Mouse (Mus musculus): Measurements from ENCODE around the gene H2afx.

H2afx gene

DNA sequence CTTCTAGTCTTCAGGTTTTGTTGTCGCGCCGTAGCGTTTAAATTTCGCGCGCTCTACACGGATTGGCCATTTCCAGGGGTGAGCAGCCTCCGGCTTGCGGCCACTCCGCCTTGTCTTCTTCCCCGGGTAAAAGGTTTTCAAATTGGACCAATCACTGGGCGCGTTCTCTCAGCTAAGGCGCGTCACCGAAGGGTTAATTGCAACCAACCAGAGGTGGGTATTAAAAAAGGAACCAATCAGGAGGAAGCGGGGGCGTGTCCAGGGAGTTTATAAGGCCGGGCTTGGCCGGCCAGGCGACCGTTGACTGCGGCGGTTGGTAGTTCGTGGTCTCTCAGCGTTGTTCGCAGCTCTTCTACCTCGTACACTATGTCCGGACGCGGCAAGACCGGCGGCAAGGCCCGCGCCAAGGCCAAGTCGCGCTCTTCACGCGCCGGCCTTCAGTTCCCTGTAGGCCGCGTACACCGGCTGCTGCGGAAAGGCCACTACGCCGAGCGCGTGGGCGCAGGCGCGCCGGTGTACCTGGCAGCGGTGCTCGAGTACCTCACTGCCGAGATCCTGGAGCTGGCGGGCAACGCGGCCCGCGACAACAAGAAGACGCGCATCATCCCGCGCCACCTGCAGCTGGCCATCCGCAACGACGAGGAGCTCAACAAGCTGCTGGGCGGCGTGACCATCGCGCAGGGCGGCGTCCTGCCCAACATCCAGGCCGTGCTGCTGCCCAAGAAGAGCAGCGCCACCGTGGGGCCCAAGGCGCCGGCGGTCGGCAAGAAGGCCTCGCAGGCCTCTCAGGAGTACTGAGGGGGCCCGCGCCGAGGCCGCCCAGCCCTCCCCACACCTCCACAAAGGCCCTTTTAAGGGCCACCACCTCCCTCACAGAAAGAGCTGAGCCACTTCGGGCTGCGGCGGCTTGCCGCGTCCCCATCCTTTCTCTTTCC is at the start of gene H2afx:
Gene H2afx, plus strand, starts transcription at position 299 of the 935 bp plus-strand sequence.
- in situ Hi-C loops (cut with MboI, MseI), result loop anchor here (10.0 kb wide), 1 partner anchor 1650 kb away; no protein-coding TSS in a partner anchor

DNA sequence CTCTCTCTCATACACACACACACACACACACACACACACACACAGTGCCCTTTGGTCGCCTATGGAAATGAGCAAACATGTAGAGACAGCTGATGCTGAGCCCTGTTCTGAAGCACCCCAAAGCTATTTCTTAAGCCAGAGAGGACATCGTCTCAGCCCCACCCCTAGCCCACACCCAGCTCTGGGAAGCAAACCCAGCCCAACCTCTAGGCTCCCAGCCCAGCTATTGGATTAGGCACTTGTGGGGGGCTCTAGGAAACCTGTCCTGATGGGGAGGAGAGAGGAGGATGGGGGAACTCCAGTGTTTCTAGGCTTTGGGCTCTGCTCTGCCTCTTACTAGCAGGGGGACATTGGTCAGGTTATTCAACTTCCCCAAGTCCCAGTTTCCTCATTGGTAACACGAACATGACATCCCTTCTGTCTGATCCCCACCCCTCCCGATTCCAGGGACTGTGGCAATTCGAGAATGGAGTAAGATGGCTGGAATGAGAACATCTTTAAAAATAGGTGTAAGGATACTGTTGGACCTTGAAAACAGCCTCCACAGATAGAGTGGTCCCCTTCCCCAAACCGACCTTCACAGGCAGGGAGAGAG is 48.1 kb upstream of the H2afx start:
- in situ Hi-C loops (cut with MboI, MseI), result no loop called here

DNA sequence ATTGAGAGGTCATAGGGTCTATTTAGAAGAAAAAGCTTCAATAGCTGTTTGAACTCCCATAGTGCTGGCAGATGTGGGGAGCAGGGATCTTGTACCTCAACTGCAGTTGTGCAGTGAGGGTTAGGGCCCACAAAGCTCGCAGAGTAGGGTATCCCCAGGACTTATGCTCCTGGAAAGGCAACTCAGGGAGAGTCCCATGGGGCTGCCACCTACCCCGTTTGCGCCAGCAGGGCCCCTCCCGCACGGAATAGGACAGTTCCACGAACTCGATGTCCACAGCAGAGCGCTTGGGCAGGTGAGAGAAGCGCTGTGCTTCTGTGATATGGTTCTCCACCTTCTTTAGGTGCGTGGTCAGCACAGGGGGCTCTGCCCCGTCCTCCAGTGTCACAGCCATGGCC is 47.5 kb upstream of the H2afx start:
- in situ Hi-C loops (cut with MboI, MseI), result no loop called here

GRCm38 (mm10) chr9:44287401-44288075 is 47.0 kb upstream of the H2afx start:
- in situ Hi-C loops (cut with MboI, MseI), result no loop called here

- in situ Hi-C loops (cut with MboI, MseI), result no loop called here
These were observed 46.2 kb upstream of the H2afx start, which contains the start of gene Abcg4 for GRCm38 (mm10) chr9:44288076-44288958. Abcg4 (minus strand) TSS chr9:44288615.

- in situ Hi-C loops (cut with MboI, MseI), result no loop called here
These were observed 45.6 kb upstream of the H2afx start for GRCm38 (mm10) chr9:44288959-44289291.

GRCm38 (mm10) chr9:44292490-44292889 is 42.0 kb upstream of the H2afx start:
- in situ Hi-C loops (cut with MboI, MseI), result loop anchor here (5.0 kb wide), 2 partner anchors 40 to 60 kb away; partner anchors contain the start of gene Pdzd3

- in situ Hi-C loops (cut with MboI, MseI), result loop anchor here (10.0 kb wide), 1 partner anchor 285 kb away; no protein-coding TSS in a partner anchor
These were observed 34.5 kb upstream of the H2afx start for GRCm38 (mm10) chr9:44300001-44300400.

GRCm38 (mm10) chr9:44305466-44306079 is 28.9 kb upstream of the H2afx start, which contains the start of gene Hinfp:
Hinfp (minus strand) TSS chr9:44305671.
- in situ Hi-C loops (cut with MboI, MseI), result loop anchor here (10.0 kb wide), 1 partner anchor 291 kb away; no protein-coding TSS in a partner anchor

- in situ Hi-C loops (cut with MboI, MseI), result loop anchor here (10.0 kb wide), 1 partner anchor 292 kb away; no protein-coding TSS in a partner anchor
These were observed 28.0 kb upstream of the H2afx start for GRCm38 (mm10) chr9:44306532-44306931.

- in situ Hi-C loops (cut with MboI, MseI), result loop anchor here (10.0 kb wide), 1 partner anchor 292 kb away; no protein-coding TSS in a partner anchor
These were observed 27.2 kb upstream of the H2afx start for GRCm38 (mm10) chr9:44307248-44307647.

DNA sequence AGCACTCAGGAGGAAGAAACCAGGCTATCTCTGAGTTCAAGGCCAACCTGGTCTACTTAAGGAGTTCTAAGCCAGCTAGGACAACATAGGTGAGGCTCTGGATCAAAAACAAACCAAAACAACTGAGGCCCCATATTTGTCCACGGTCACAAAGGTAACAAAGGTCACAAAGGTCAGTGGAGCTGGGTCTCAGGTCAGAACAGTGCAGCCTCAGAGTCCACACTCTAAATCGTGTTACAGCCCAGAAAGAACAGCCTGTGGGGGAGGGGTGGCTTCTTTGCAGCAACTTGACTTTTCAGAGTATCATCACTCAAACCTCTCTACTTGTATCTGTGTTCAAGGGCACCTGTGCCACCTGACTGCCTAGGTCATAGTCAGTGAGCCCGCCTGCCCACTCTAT is 24.7 kb upstream of the H2afx start:
- in situ Hi-C loops (cut with MboI, MseI), result loop anchor here (10.0 kb wide), 1 partner anchor 295 kb away; no protein-coding TSS in a partner anchor

GRCm38 (mm10) chr9:44310750-44311135 is 23.8 kb upstream of the H2afx start:
- in situ Hi-C loops (cut with MboI, MseI), result no loop called here

DNA sequence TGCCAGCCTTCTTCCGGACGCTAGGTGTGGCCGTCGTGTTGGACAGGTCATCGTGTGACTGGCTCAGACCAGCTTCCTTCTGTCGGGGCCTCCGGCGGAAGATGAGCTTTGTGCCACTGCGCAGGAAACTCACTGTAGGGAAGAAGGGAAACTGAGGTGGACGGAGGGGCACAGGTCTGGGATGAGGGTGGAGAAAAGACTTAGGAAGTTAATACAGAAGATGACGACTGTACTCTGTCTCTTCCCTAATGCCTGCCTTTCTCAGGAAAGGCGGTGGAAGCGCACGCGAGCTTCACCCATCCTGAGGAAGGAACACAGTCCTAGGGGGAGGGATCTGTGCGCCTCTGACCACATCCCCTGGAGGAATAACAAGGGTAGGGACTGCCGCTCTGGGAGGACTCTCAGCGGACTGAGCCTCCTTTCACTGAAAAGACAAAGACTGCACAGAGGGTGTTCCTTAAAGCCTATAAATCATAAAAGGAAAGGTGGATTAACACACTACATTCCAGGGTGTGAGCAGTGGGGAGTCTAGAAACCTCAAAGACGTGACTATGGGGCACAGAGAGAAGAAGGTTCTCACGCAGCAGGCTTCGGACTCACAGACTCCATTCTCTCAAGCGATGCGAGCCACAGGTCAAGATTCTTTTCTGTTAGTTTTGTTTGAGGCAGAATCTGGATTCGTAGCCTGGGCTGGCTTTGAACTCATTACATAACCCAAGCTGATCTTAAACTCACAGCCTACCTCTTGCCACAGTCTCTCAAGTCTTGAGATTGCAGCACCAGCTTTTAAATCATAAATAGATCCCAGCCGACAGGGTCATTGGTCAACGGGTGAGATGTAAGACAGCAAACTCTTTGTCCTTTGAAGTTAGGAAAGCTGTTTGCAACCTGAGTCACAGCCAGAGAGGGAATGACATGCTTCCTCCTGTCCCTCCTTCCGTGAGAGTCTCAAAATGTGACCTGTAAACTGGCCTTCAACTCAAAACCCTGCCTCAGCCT is 23.1 kb upstream of the H2afx start:
- in situ Hi-C loops (cut with MboI, MseI), result no loop called here

GRCm38 (mm10) chr9:44313476-44314256 is 20.8 kb upstream of the H2afx start:
- in situ Hi-C loops (cut with MboI, MseI), result no loop called here

DNA sequence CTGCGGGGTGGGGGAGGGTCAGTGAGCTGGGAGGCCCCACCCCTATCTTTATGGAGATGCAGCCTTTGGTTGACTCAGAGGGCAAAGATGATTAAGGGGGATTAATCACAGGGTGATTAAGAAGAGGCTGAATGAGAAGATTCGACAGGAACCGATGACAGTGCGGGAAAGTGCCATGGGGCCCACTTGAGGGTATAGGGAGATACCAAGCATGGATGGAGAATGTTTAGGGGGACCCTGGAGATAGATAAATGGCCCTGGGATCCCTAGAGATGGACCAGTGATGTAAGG is 20.3 kb upstream of the H2afx start:
- in situ Hi-C loops (cut with MboI, MseI), result no loop called here

- in situ Hi-C loops (cut with MboI, MseI), result no loop called here
These were observed 19.6 kb upstream of the H2afx start for GRCm38 (mm10) chr9:44314910-44315309.

DNA sequence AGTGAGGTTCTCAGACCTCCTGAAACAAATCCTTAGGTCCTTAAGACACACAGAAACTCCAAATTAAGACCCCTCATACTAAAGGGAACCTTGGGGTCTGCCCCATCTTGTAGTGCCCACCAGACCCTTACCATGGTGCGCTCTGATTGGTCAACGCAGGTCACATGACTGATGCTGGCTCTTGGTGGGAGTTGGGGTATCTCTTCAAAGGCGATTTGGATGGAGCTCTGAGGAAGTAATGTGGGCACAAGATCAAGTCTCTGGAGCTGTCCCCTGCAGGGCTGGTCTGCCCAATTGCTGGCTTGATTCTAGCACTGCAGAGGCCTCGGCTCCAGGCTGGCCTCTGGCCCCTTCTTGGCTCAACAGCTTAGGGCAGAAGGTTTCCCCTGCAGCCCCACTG is 17.0 kb upstream of the H2afx start:
- in situ Hi-C loops (cut with MboI, MseI), result no loop called here
